Mouse (Mus musculus) lung, postnatal 0 days (tissue): ENCODE data around the gene Pias3. TPM values are rescaled to one million over a fixed set of nuclear protein-coding genes. Genes with fewer than 3 reads are reported as not detected.

Experiments used
- ATAC-seq: fragments of 200-750 bp; cut with Nextera tagmentation; 2 replicates; pipeline ENCODE4 v1.8.0; 2017; ENCODE audit warnings: moderate library complexity
- DNase-seq: peaks from one replicate; pipeline ENCODE4 v3.0.0-alpha.2; 2016; ENCODE audit warnings: low spot score
- H3K27ac ChIP-seq: fragments of 300-500 bp; sonication (generic); 2 replicates; pipeline ENCODE4 v1.5.1; 2014; ENCODE audit warnings: antibody characterized with exemption, mild to moderate bottlenecking, low read length, mixed read lengths
- H3K27me3 ChIP-seq: fragments of 300-500 bp; sonication (generic); replicated peaks from 2 replicates; pipeline ENCODE4 v1.6.1; 2014; ENCODE audit warnings: low read length, mixed read lengths; ENCODE audit not compliant: insufficient read depth
- H3K36me3 ChIP-seq: fragments of 300-500 bp; sonication (generic); 2 replicates; pipeline ENCODE4 v1.6.1; 2014; ENCODE audit warnings: low read length, mixed read lengths; ENCODE audit not compliant: insufficient read depth
- H3K4me1 ChIP-seq: fragments of 300-500 bp; sonication (generic); 2 replicates; pipeline ENCODE4 v1.6.1; 2014; ENCODE audit warnings: antibody characterized with exemption, low read depth, low read length, mixed read lengths; ENCODE audit not compliant: insufficient read depth
- H3K4me2 ChIP-seq: fragments of 300-500 bp; sonication (generic); replicated peaks from 2 replicates; pipeline ENCODE4 v1.6.1; 2014; ENCODE audit warnings: low read depth, mild to moderate bottlenecking, low read length, moderate library complexity, mixed read lengths
- H3K4me3 ChIP-seq: fragments of 300-500 bp; sonication (generic); 2 replicates; pipeline ENCODE4 v1.5.1; 2014; ENCODE audit warnings: low read depth, low read length
- H3K9ac ChIP-seq: fragments of 300-500 bp; sonication (generic); replicated peaks from 2 replicates; pipeline ENCODE4 v1.6.1; 2014; ENCODE audit warnings: low read depth, mild to moderate bottlenecking
- H3K9me3 ChIP-seq: fragments of 300-500 bp; sonication (generic); 2 replicates; pipeline ENCODE4 v1.6.1; 2016; ENCODE audit warnings: low read length, mixed read lengths
- CTCF ChIP-seq: IDR thresholded peaks from 2 replicates; pipeline ENCODE4 v1.5.1; 2016; ENCODE audit warnings: antibody characterized with exemption, mild to moderate bottlenecking
- EP300 ChIP-seq: IDR thresholded peaks from 2 replicates; pipeline ENCODE4 v1.6.1; 2016; ENCODE audit warnings: antibody characterized with exemption, mild to moderate bottlenecking, control low read depth
- WGBS: fragments of 180-500 bp; shearing (Covaris S2); extraction: QIAGEN DNeasy Blood & Tissue Kit; methylation state at CpG from one replicate; pipeline ENCODE4 v1.1.7; 2014; 5-methylcytosine and 5-hydroxymethylcytosine counted together
- polyA plus RNA-seq: library from polyadenylated mRNA; unstranded; fragments of >200 nt; fragmentation: Nextera tagmentation; extraction: Ambion mirVana; gene quantifications from 2 replicates; pipeline ENCODE4 v1.2.1, GENCODE M21; 2015

The Pias3 gene
- polyA plus RNA-seq, 1 experiment from 2014 or later, result 31.1 TPM

GRCm38 (mm10) chr3:96674442-96674841 lies 21.7 kb upstream of the Pias3 start:
- H3K9ac ChIP-seq, result no peak overlapping the region
- no peaks in the 10 kb centered on the region for H3K36me3 ChIP-seq
- no peaks in the 10 kb centered on the region for H3K9me3 ChIP-seq
- DNase-seq, result no peak
- H3K27ac ChIP-seq, result no peak overlapping the region
- 0 out of 2 replicates have a peak, but pooled peaks cover 5% of the 10 kb centered on the region for H3K4me1 ChIP-seq
- no peak for ATAC-seq
- H3K27me3 ChIP-seq, result 0 out of 2 replicates have a peak, but pooled peaks cover 2% of the 10 kb centered on the region
- H3K4me3 ChIP-seq, result no peak overlapping the region
- 42% methylated on average over 8 of the region's 8 CpGs for WGBS
- TF ChIP-seq CTCF (no peak), EP300 (no peak)
- no peak overlapping the region for H3K4me2 ChIP-seq

GRCm38 (mm10) chr3:96675171-96675570 lies 21.0 kb upstream of the Pias3 start:
- no peak overlapping the region for H3K27ac ChIP-seq
- no peak overlapping the region for H3K4me2 ChIP-seq
- no peak overlapping the region for H3K4me3 ChIP-seq
- H3K9ac ChIP-seq, result no peak overlapping the region
- H3K4me1 ChIP-seq, result 0 out of 2 replicates have a peak, but pooled peaks cover 4% of the 10 kb centered on the region
- 75% methylated on average over 3 of the region's 3 CpGs for WGBS
- no peaks in the 10 kb centered on the region for H3K9me3 ChIP-seq
- no peak for TF ChIP-seq EP300
- no peak for TF ChIP-seq CTCF
- no peaks in the 10 kb centered on the region for H3K36me3 ChIP-seq
- 0 out of 2 replicates have a peak, but pooled peaks cover 6% of the 10 kb centered on the region for H3K27me3 ChIP-seq
- ATAC-seq, result no peak
- no peak for DNase-seq

GRCm38 (mm10) chr3:96675690-96676089 lies 20.5 kb upstream of the Pias3 start:
- DNase-seq, result no peak
- H3K4me2 ChIP-seq, result no peak overlapping the region
- no peak overlapping the region for H3K9ac ChIP-seq
- H3K36me3 ChIP-seq, result no peaks in the 10 kb centered on the region
- TF ChIP-seq CTCF (no peak), EP300 (no peak)
- WGBS, result 62% methylated on average over 3 of the region's 3 CpGs
- no peaks in the 10 kb centered on the region for H3K9me3 ChIP-seq
- H3K4me3 ChIP-seq, result no peak overlapping the region
- H3K27ac ChIP-seq, result no peak overlapping the region
- ATAC-seq, result no peak
- no peaks in the 10 kb centered on the region for H3K4me1 ChIP-seq
- peaks cover 6% of the 10 kb centered on the region; the same call in 1 of the 2 replicates for H3K27me3 ChIP-seq

- Histone ChIP-seq H3K36me3 (no peaks in the 10 kb centered on the region), H3K9me3 (no peaks in the 10 kb centered on the region), H3K9ac (no peak overlapping the region), H3K27me3 (peaks cover 6% of the 10 kb centered on the region; the same call in 1 of the 2 replicates), H3K4me3 (no peak overlapping the region), H3K27ac (no peak overlapping the region), H3K4me2 (no peak overlapping the region), H3K4me1 (no peaks in the 10 kb centered on the region)
- TF ChIP-seq CTCF (no peak), EP300 (no peak)
- WGBS, result 59% methylated on average over 7 of the region's 7 CpGs
- ATAC-seq (no peak), DNase-seq (no peak)
Measured at GRCm38 (mm10) chr3:96678456-96678855, 17.7 kb upstream of the Pias3 start.

DNA sequence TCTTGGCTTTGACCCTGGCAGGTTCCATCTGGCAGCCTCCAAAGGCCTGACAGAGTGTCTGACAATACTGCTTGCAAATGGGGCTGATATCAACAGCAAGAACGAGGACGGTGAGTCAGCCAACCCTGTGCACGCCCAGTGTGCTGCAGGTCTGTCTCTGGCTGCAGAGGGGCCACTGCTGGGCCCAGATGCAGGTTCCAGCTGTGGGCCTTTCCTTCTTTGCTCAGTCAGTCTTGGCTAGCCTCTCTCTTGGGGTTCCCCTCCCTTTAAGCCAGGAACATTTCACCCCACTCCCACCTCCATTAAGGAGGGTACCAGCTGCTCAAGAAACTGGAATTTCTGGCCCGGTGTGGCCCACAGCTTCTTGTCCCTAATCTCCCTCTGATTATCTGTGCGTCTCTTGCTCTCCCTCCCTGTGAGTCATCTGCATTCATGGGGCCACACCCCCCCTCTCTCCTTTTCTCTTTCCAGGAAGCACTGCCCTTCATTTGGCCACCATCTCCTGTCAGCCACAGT lies 17.0 kb upstream of the Pias3 start:
- WGBS, result 30% methylated on average over 5 of the region's 5 CpGs
- H3K9me3 ChIP-seq, result no peaks in the 10 kb centered on the region
- H3K27me3 ChIP-seq, result peaks cover 6% of the 10 kb centered on the region; the same call in 1 of the 2 replicates
- H3K4me2 ChIP-seq, result no peak overlapping the region
- no peak overlapping the region for H3K27ac ChIP-seq
- TF ChIP-seq CTCF (no peak), EP300 (no peak)
- no peak for DNase-seq
- H3K4me3 ChIP-seq, result no peak overlapping the region
- no peaks in the 10 kb centered on the region for H3K4me1 ChIP-seq
- H3K36me3 ChIP-seq, result no peaks in the 10 kb centered on the region
- H3K9ac ChIP-seq, result no peak overlapping the region
- ATAC-seq, result no peak

- Histone ChIP-seq H3K9ac (no peak overlapping the region), H3K36me3 (no peaks in the 10 kb centered on the region), H3K9me3 (no peaks in the 10 kb centered on the region), H3K4me1 (no peaks in the 10 kb centered on the region), H3K27ac (no peak overlapping the region), H3K4me3 (no peak overlapping the region), H3K27me3 (peaks cover 6% of the 10 kb centered on the region; the same call in 1 of the 2 replicates), H3K4me2 (no peak overlapping the region)
- DNase-seq, result no peak
- TF ChIP-seq EP300 (no peak), CTCF (no peak)
- ATAC-seq, result no peak
- 25% methylated on average over 12 of the region's 12 CpGs for WGBS
Measured at GRCm38 (mm10) chr3:96680269-96680956, 15.8 kb upstream of the Pias3 start.
